Mouse (Mus musculus) CD4-positive, CD25-positive, alpha-beta regulatory T cell, adult 2 months (primary cell): ENCODE measurements around the gene Gm20716.

Experiments
- DNase-seq: peaks from one replicate; pipeline ENCODE4 v3.0.0-alpha.2; 2012; ENCODE audit warnings: low read depth, low spot score

The Gm20716 gene

DNA sequence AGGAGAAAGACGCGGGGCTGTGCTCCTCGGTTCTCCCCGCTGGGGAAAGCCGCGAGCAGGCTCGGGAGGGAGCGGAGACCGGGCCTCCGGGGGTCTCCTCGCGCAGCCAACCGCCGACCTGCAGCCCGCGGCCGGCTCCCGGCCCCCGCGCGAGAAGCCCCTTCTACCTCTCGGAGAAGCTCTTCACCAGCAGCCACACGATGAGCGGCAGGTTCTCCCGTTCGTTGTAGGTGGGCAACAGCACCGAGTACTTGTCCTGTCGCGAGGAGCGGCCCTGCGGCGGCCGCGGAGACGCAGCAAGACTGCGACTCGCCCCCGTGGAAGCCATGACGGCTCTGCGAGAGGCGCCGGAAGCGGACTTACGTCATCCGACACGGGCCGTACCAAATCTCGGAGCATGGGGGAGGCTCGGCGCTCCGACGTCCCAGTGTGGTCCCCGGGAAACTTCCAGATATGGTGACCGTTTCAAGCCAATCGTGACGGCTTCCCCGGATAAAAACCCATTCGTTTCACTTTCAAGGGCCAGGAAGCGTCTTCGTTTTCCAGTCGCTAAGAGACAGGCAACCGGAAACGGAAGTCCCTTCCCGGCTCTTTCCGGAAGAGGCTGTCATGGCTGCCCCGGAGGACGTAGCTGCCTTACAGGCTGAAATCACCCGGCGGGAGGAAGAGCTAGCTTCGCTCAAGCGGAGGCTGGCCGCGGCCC is at the start of gene Gm20716, which contains the start of the genes Dpm1 and Mocs3:
Gm20716 (minus strand) TSS at position 339 of the 703 bp plus-strand sequence.
Dpm1 (minus strand) TSS at position 566 of the 703 bp plus-strand sequence.
Mocs3 (plus strand) TSS at position 597 of the 703 bp plus-strand sequence.
- DNase-seq = peak; percentile 91

DNA sequence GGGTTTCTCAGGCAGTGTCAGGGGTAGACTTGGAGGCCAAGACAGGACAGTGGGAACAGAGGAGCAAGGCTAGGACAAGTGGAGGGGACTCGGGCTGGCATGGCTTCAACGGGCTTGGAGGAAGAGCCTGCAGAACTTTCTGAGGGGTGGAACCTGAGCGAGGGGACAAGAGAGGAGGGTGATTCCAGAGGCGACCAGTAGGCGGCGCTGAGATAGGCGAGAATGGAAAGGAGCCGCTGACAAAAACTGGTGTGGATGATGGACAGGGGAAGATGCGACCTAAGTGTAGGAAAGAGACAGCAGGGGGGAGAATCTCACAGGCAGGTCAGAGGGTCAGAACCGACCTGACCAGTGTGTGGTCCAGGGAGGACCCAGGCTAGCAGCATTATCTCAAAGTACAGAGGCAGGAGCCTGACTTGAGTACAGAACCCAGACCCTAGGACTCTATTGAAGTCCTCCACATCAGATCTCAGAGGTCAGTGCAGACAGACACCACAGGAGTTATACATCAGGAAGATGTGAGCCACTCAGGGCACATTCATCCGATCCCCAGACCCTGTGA is 44.3 kb upstream of the Gm20716 start:
- peak; percentile 72 for DNase-seq

DNA sequence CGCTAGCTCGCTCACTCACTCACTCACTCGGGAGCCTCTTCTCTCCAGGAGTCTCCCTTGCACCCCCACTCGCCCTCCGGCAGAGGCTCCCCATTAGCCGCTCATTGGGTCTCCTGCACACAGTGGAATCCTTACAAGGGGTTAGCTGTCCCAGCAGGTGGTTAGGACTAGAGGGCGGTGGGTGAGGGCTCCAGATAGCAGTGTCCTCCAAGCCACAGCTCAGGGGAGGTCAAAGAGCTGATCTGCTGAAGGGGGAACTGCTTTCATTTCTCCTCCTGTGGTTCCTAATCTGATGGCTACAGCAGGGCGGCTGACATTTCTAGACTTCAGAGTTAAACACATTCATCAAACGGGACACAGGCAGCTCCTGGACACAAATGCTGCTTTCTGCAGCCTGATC is 43.2 kb upstream of the Gm20716 start:
- no peak for DNase-seq

DNA sequence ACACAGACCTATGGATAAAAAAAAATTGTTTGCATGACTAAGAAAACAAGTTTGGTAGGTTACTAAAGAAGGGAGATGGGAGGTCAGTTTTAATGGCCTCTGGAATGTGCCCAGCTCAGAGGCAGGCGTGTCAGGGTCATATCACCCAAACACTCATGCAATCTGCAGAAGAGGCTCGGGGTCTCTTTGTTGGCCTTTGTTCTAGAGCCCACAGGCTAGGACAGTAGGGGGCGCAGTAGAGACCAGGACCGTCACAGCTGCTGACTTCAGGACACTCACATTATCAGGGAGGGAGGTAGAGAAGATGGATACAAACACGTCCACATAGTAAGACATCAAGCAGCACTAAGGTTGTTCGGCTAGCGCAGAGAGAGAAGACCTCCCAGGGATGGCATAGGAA is 37.9 kb upstream of the Gm20716 start:
- peak; percentile 27 for DNase-seq

DNA sequence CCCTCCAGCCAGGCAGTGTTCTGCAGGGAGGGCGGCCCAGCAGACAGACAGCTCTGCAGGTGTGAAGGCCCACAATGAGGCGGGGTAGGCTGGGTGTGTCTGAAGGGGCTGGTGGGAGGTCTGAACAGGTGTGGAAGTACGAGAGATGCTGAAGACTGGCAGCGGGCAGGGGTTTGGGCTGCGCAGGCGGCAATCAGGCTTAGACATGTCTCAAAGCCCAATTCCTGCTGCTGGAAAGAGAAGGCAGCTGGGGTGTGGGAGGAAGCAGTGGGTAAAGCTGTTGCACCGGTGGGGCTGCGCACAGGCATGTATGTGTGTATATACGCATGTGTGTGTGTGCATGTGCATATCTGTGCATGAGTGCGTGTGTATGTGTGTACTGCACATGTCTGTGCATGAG is 30.7 kb upstream of the Gm20716 start:
- DNase-seq = no peak

DNA sequence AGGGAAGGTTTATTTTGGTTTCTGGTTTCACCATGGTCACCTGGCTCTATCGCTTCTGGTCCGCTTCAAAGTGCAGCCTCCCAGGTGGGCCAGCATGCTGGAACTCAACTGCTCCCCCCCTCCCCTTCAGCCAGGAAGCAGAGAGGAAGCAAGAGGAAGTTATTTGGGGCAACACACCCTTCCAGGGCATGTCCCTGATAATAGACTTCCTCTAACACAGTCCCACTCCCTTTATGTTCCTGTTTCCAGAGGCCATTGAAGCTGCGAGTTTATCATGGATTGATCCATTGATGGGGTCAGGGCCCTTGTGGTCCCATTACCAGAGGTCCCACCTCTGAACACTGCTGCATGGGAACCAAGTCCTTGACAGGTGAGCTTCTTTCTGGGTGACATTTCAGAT is 30.0 kb upstream of the Gm20716 start:
- no peak for DNase-seq

DNA sequence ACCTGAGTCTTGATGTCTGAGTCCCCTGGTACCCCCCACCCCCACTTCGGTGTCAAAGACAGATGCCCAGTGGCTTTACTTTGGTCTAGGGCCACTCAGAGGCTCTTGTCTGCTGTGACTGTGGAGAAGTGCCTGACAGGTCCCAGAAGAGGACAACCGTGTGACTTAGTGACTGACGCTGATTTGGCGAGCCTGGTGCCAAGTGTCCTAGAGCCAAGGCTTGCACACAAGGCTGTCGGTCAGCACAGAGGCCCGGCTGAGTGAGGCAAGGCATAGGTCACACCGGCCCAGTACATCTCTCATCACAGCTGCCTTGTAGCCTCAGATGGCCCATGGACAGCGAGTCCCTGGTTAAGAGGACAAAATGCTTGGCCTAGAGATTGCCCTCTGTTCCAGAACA is 28.9 kb upstream of the Gm20716 start:
- no peak for DNase-seq

DNA sequence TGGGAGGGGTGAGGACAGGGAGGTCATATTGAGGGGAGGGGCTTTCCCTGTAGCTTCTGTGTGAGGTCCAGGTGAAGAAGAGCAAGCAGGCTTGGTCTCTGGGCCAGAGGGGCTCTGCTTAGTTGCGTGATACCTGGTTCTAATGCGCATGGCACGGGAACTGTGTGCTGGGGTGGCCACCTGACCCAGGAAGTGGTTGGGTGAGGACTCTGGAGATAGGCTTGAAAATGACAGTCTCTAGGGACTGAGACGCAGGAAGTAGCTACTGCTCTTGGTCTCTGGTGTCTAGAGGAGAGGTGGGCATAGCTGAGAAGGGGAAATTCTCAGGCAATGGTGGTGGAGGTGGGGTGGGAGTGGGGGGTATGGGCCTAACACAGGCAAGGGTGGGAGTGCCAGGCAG is 27.0 kb upstream of the Gm20716 start:
- DNase-seq = no peak

DNA sequence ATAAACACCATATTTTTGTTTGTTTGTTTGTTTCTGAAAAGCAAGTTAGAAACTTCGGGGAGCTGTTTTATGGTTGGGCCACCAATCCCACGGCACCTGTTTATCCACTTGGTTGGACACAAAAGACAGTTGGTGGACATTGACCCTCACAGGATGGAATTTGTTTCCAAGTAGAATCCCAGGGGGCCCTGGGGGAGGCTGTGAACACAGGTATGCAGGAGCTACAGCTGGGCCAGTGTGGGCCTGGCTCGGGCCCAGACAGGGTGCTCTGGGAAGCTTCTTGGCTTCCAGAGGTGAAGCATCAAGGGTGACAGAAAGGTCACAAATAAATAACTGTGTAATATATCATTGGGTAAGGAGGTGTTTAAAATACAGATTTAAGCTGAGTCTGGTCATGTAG is 26.3 kb upstream of the Gm20716 start:
- DNase-seq = no peak

DNA sequence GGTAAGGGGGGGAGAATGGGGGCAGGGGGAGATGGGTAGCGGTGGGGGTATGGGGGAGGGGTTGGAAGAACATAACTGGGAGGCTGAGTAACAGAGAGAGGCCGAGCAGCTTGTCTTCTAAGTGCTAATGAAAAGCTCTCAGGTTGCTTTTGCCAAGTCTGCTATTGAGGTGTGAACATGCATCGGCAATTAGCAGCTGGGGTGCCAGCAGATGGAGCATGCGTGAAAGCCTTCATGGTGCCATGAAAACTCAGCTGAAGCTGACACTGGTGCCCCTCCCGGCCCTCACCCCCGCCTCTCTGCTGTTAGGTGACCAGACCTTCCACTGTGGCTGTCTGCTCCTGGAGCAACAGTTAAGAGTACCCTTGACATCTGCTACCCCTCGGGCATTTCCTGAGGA is 23.7 kb upstream of the Gm20716 start:
- no peak for DNase-seq

DNA sequence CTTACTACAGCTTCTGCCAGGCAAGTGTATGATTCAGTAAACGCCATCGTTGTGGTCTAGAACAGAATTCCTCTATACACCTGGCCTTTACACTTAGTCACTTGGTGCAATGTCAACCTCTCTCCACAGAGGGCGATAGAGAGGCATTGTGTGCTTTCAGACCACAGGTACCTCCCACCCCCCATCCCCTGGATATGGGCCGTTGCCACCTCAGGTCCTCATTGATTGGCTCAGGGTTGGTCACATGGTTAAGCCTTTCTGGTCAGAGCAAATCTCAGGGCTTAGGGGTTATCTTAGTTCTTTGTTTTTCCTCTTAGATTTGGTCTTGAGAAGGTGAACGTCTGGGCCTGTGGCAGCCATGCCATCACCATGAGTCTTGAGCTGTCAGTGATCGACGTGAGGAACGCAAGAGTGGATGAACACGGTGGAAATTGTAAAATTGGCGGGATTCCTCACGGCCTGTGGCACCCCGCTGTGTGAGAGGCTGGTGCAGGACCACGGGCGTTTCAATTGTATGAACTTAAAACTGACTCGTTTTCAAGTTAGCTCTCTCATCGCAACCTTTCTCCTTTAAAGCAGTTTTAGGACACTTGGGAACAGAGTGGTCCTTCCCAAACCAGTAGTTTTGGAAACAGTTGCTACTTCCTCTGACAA is 22.6 kb upstream of the Gm20716 start:
- DNase-seq = peak; percentile 75

DNA sequence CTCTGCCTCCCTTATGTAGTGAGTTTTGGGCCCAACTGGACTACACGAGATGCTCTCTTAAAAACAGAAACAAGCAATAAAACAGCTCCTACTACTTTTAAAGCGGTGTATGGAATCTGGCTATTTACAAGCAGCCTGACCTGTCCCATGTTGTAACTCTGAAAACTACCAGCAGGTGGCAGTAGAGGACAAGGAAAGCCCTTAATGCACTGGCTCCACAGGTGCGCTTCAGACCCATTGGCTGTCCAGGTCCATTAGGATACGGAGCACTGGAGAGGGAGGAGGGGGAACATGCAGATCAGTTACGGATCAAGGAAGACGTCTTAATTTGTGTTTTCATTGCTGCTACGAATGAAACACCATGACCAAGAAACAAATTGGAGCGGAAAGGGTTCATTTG is 20.1 kb upstream of the Gm20716 start:
- peak; percentile 89 for DNase-seq

DNA sequence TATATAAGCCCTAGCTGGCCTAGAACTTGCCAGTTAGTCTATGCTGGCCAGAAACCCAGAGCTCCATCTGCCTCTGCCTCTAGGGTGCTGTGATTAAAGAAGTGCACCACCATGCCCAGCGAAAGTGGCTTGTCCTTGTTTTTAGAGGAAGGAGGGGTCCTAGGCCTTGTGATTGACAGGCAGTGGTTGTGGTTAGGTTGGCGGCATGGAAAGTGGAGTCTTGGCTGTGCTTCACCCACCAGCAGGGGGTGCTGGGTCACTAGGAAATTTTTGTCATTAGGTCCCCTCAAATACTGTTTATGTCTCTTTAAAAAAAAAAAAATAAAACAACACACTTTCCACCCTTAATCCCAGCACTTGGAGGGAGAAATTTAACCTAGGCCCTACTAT is 18.7 kb upstream of the Gm20716 start:
- DNase-seq = peak; percentile 61

DNA sequence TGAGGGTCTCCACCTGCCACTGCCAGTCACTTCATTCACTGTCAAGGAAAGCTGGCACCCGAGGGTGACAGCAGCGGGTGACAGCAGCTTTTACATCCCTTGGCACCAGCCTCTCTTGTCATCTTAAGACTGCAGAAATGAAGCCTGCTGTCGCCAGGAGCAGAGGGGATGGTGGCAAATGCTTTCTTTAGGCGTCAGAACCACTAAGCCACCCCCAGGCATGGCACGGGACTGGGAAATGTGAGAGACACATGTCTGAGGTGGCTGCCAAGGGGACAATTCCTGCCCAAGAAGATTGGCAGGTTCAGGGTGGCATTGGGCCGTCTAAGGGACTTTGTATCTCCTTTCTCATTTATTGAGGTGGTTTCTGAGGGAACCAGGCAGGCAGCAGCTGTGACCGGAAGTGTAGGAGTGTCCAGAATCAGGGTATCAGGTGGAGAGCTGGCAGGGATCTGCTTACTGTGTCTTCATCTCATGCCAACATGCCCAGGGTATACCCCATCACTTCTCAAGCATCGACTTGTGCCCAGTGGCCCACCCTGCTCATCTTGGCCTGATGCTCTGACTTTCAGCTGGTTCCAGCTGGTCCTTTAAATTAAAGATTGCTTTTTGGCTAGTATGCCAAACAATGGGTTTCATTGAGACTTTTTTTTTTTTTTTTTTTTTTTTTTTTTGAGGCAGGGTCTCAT is 18.1 kb upstream of the Gm20716 start:
- DNase-seq = no peak

DNA sequence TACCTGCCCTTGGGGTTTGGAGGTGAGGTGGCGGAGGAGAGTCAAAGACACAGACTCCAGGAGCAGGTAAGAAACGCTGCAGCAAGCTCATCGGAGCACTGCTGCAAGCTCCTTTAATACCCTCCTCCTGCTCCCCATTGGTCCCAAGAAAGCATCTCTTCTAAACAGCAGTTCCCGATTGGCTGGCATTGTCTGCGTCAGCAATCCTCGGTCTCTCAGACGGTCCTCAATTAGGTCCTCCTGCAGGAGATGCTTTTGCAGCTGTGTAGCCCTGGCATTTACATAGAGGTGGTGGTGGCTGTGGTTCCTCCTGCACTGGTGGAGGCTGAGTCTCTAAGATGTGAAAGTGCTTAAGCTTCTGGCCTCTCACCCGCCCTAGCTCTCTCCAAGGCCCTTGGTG is 15.4 kb upstream of the Gm20716 start:
- no peak for DNase-seq

DNA sequence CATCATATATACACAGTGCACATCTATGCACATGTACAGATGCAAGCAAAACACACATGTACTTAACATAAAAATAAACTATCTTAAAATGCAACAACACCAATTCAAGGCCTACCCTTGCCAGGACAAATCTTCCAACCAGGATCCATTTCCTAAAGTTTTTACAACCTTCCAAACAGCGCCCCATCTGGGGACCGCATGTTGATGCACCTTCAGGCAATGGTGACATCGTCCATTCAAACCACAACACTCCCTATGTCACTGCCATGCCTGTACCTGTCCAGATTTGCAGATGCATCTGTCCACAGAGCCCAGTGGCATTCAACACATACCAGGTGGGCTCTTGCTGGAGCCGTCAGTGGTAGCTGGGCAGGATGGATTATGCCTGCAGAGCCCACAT is 13.1 kb upstream of the Gm20716 start:
- no peak for DNase-seq

DNA sequence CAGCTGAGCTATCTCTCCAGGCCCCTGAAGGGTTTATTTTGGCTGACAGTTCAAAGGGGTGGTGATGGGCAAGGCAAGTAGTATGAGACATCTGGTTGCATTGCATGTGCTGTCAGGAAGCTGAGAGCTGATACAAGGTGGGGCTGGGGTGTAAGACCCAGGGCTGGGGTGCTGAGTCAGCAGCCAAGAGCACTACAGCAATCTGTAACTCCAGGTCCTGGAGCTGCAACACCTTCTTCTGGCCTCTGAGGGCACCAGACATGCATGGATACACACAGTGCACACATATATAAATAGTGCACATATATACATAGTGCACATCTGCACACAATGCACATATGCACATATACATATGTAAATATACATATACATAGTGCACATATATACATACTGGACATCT is 12.7 kb upstream of the Gm20716 start:
- DNase-seq = no peak

DNA sequence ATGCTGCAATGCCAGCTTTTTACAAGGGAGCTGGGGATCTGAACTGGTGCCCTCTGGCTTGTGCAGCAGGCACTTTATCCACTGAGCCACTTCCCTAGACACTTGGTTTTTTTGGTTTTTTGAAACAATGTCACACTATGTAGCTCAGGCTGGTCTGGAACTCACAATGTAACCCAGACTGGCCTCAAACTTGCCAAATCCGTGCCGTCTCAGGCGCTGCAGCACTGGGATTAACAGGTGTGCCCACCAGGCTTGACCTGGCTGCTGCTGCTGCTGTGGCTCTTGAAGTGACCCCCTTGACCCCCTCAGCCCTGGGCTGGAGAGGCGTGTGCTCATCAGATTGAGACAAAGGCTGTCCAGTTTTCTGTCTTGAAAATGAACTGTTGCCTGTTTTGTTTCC is 8.2 kb upstream of the Gm20716 start:
- no peak for DNase-seq

DNA sequence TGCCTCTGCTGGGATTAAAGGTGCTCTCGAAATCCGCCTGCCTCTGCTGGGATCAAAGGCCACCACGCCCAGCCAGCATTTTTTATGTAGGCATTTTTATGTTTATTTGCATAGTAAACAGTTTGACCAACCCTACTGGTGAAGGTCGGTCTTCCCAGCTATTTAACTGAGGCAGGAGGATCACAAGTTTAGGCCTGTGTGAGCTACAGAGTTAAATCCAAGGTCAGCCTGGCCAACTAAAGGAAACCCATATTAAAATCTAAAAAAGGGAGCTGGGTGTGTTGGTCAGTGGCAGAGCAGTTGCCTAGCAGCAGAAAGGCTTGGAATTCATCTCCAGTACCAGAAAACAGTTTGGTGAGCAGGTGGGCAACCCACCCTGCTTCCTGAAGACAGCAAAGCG is 3.1 kb upstream of the Gm20716 start:
- no peak for DNase-seq

DNA sequence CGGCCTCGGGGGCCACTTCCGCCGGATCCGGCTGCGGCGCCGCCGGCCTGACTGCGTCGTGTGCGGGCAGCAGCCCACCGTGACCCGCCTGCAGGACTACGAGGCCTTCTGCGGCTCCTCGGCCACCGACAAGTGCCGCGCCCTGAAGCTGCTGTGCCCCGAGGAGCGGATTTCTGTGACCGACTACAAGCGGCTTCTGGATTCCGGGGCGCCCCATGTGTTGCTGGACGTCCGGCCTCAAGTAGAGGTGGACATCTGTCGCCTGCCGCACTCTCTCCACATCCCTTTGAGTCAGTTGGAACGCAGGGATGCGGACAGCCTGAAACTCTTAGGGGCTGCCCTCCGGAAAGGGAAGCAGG is 1.3 kb upstream of the Gm20716 start:
- no peak for DNase-seq

DNA sequence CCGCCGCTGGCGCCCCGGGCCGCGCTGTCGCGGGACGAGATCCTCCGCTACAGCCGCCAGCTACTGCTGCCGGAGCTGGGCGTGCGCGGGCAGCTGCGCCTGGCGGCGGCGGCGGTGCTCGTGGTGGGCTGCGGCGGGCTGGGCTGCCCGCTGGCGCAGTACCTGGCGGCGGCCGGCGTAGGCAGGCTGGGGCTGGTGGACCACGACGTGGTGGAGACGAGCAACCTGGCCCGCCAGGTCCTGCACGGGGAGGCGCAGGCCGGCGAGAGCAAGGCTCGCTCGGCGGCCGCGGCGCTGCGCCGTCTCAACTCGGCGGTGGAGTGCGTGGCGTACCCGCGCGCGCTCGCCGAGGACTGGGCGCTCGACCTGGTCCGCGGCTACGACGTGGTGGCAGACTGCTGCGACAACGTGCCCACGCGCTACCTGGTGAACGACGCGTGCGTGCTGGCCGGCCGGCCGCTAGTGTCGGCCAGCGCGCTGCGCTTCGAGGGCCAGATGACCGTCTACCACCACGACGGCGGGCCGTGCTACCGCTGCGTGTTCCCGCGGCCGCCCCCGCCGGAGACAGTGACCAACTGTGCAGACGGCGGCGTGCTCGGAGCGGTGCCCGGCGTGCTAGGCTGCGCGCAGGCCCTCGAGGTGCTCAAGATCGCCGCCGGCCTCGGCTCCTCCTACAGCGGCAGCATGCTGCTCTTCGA is 758 bp upstream of the Gm20716 start:
- DNase-seq = peak; percentile 44
